Mouse (Mus musculus) embryonic facial prominence, embryonic 12.5 days (tissue): ENCODE measurements around the gene Olfr541. TPM values are rescaled to one million over a fixed set of nuclear protein-coding genes. Genes with fewer than 3 reads are reported as not detected.
"Not testable (repeated sequence)": the region's sequence is repeated elsewhere in the genome, so short reads cannot be mapped to it uniquely, and the experiment has no call there.

Experiments
- ATAC-seq: fragments of 200-750 bp; cut with Nextera tagmentation; 2 replicates; pipeline ENCODE4 v1.8.0; 2017; ENCODE audit not compliant: insufficient number of reproducible peaks, insufficient read depth, low FRiP score, low TSS enrichment
- H3K27ac ChIP-seq: fragments of 300-500 bp; sonication (generic); 2 replicates; pipeline ENCODE4 v1.5.1; 2016; ENCODE audit warnings: mild to moderate bottlenecking
- H3K27me3 ChIP-seq: fragments of 300-500 bp; sonication (generic); 2 replicates; pipeline ENCODE4 v1.6.1; 2016; ENCODE audit warnings: mild to moderate bottlenecking, moderate library complexity
- H3K36me3 ChIP-seq: fragments of 300-500 bp; sonication (generic); 2 replicates; pipeline ENCODE4 v1.6.1; 2016; ENCODE audit warnings: mild to moderate bottlenecking
- H3K4me1 ChIP-seq: fragments of 300-500 bp; sonication (generic); 2 replicates; pipeline ENCODE4 v1.6.1; 2016
- H3K4me2 ChIP-seq: fragments of 300-500 bp; sonication (generic); replicated peaks from 2 replicates; pipeline ENCODE4 v1.6.1; 2016; ENCODE audit warnings: mild to moderate bottlenecking, moderate library complexity
- H3K4me3 ChIP-seq: fragments of 300-500 bp; sonication (generic); 2 replicates; pipeline ENCODE4 v1.5.1; 2016; ENCODE audit warnings: mild to moderate bottlenecking
- H3K9ac ChIP-seq: fragments of 300-500 bp; sonication (generic); 2 replicates; pipeline ENCODE4 v1.6.1; 2016; ENCODE audit warnings: mild to moderate bottlenecking, moderate library complexity
- H3K9me3 ChIP-seq: fragments of 300-500 bp; sonication (generic); 2 replicates; pipeline ENCODE4 v1.6.1; 2016; ENCODE audit warnings: mild to moderate bottlenecking, moderate library complexity
- WGBS: fragments of 180-500 bp; shearing (Covaris S2); methylation state at CpG from one replicate; pipeline ENCODE4 v1.1.7; 2016; 5-methylcytosine and 5-hydroxymethylcytosine counted together
- polyA plus RNA-seq: library from polyadenylated mRNA; unstranded; fragments of >200 nt; fragmentation: Nextera tagmentation; extraction: Ambion mirVana; gene quantifications from 2 replicates; pipeline ENCODE4 v1.2.1, GENCODE M21; 2016

Gene Olfr541
- polyA plus RNA-seq: not detected in 2 replicates

- no peaks in the 10 kb centered on the region for H3K9me3 ChIP-seq
Observed at GRCm38 (mm10) chr7:140696967-140697366, at the start of gene Olfr541. Olfr541 (plus strand) TSS chr7:140697267.

GRCm38 (mm10) chr7:140659630-140660029, 37.4 kb upstream of the Olfr541 start, which contains the start of gene Olfr539:
Olfr539 (plus strand) TSS chr7:140659930.
- Histone ChIP-seq H3K27me3 (no peaks in the 10 kb centered on the region), H3K9ac (no peak within 1 kb of the TSS), H3K36me3 (no peaks in the 10 kb centered on the region), H3K27ac (no peak within 1 kb of the TSS), H3K9me3 (no peaks in the 10 kb centered on the region), H3K4me1 (no peaks in the 10 kb centered on the region), H3K4me2 (no peak within 1 kb of the TSS), H3K4me3 (no peak within 1 kb of the TSS)
- WGBS: 81% methylated on average over 4 of the region's 4 CpGs
- no peak for ATAC-seq

More at GRCm38 (mm10) chr7:140696967-140697366, at the start of gene Olfr541:
- Histone ChIP-seq H3K36me3 (no peaks in the 10 kb centered on the region), H3K27me3 (no peaks in the 10 kb centered on the region), H3K9ac (no peak within 1 kb of the TSS), H3K4me3 (no peak within 1 kb of the TSS), H3K4me1 (no peaks in the 10 kb centered on the region), H3K27ac (no peak within 1 kb of the TSS), H3K4me2 (no peak within 1 kb of the TSS)
- no peak for ATAC-seq

GRCm38 (mm10) chr7:140670693-140671092, 26.4 kb upstream of the Olfr541 start:
- not testable (repeated sequence) for H3K9me3 ChIP-seq, H3K4me3 ChIP-seq, H3K27me3 ChIP-seq, H3K36me3 ChIP-seq, H3K27ac ChIP-seq, H3K4me2 ChIP-seq, H3K9ac ChIP-seq, H3K4me1 ChIP-seq, ATAC-seq
- whole genome bisulfite sequencing: 86% methylated on average over 3 of the region's 3 CpGs

GRCm38 (mm10) chr7:140675863-140676262, 21.2 kb upstream of the Olfr541 start:
- Histone ChIP-seq H3K4me3 (no peak overlapping the region), H3K4me2 (0 out of 2 replicates have a peak overlapping the region, but pooled peaks have one; percentile 15)
- WGBS: 5% methylated on average over 4 of the region's 6 CpGs

GRCm38 (mm10) chr7:140679591-140679990, 17.5 kb upstream of the Olfr541 start:
- not testable (repeated sequence) for H3K4me2 ChIP-seq, ATAC-seq, H3K9me3 ChIP-seq, H3K9ac ChIP-seq, H3K4me3 ChIP-seq, H3K27ac ChIP-seq, H3K27me3 ChIP-seq, H3K4me1 ChIP-seq, H3K36me3 ChIP-seq
- WGBS: 62% methylated on average over 4 of the region's 4 CpGs

More at GRCm38 (mm10) chr7:140675863-140676262, 21.2 kb upstream of the Olfr541 start:
- H3K4me1 ChIP-seq: no peaks in the 10 kb centered on the region
- H3K27me3 ChIP-seq: no peaks in the 10 kb centered on the region
- no peak overlapping the region for H3K9ac ChIP-seq
- H3K36me3 ChIP-seq: no peaks in the 10 kb centered on the region
- 0 out of 2 replicates have a peak, but pooled peaks cover 3% of the 10 kb centered on the region for H3K9me3 ChIP-seq
- ATAC-seq: no peak
- no peak overlapping the region for H3K27ac ChIP-seq

GRCm38 (mm10) chr7:140681651-140682050, 15.4 kb upstream of the Olfr541 start, which contains the start of gene Olfr45:
Olfr45 (plus strand) TSS chr7:140681951.
- Histone ChIP-seq H3K27me3 (no peaks in the 10 kb centered on the region), H3K9ac (no peak within 1 kb of the TSS), H3K36me3 (no peaks in the 10 kb centered on the region), H3K27ac (no peak within 1 kb of the TSS), H3K4me3 (no peak within 1 kb of the TSS), H3K9me3 (0 out of 2 replicates have a peak, but pooled peaks cover 3% of the 10 kb centered on the region), H3K4me2 (no peak within 1 kb of the TSS), H3K4me1 (no peaks in the 10 kb centered on the region)
- 91% methylated on average over 1 of the region's 1 CpGs for WGBS
- no peak for ATAC-seq

GRCm38 (mm10) chr7:140706348-140706747, 9.3 kb downstream of the Olfr541 start:
- 55% methylated on average over 2 of the region's 2 CpGs for WGBS
- H3K4me2 ChIP-seq: no peak overlapping the region
- H3K27me3 ChIP-seq: no peaks in the 10 kb centered on the region
- no peak for ATAC-seq
- H3K9ac ChIP-seq: no peak overlapping the region
- no peaks in the 10 kb centered on the region for H3K9me3 ChIP-seq
- H3K27ac ChIP-seq: no peak overlapping the region
- no peak overlapping the region for H3K4me3 ChIP-seq
- no peaks in the 10 kb centered on the region for H3K4me1 ChIP-seq
- H3K36me3 ChIP-seq: no peaks in the 10 kb centered on the region

- WGBS: 74% methylated on average over 6 of the region's 6 CpGs
- Histone ChIP-seq H3K4me3 (no peak overlapping the region), H3K4me1 (no peaks in the 10 kb centered on the region)
Observed at GRCm38 (mm10) chr7:140707536-140708284, 10.6 kb downstream of the Olfr541 start.

GRCm38 (mm10) chr7:140717155-140718055, 20.3 kb downstream of the Olfr541 start:
- Histone ChIP-seq H3K27ac (no peak overlapping the region), H3K4me1 (no peaks in the 10 kb centered on the region), H3K27me3 (no peaks in the 10 kb centered on the region), H3K4me3 (no peak overlapping the region), H3K9ac (no peak overlapping the region), H3K9me3 (no peaks in the 10 kb centered on the region), H3K4me2 (no peak overlapping the region), H3K36me3 (no peaks in the 10 kb centered on the region)
- 75% methylated on average over 7 of the region's 7 CpGs for WGBS
- ATAC-seq: no peak

More at GRCm38 (mm10) chr7:140707536-140708284, 10.6 kb downstream of the Olfr541 start:
- Histone ChIP-seq H3K4me2 (no peak overlapping the region), H3K36me3 (no peaks in the 10 kb centered on the region), H3K27me3 (no peaks in the 10 kb centered on the region), H3K9me3 (no peaks in the 10 kb centered on the region), H3K27ac (no peak overlapping the region), H3K9ac (no peak overlapping the region)
- ATAC-seq: 0 out of 2 replicates have a peak, but pooled peaks have one; percentile 3

GRCm38 (mm10) chr7:140721095-140721494, 24.0 kb downstream of the Olfr541 start:
- Histone ChIP-seq H3K4me3 (no peak overlapping the region), H3K4me2 (no peak overlapping the region), H3K9ac (no peak overlapping the region), H3K36me3 (no peaks in the 10 kb centered on the region), H3K27me3 (no peaks in the 10 kb centered on the region), H3K9me3 (no peaks in the 10 kb centered on the region), H3K4me1 (no peaks in the 10 kb centered on the region), H3K27ac (no peak overlapping the region)
- WGBS: 73% methylated on average over 6 of the region's 6 CpGs
- ATAC-seq: no peak

GRCm38 (mm10) chr7:140725558-140725957, 28.5 kb downstream of the Olfr541 start:
- Histone ChIP-seq H3K9me3 (no peaks in the 10 kb centered on the region), H3K4me1 (no peaks in the 10 kb centered on the region), H3K4me3 (no peak overlapping the region), H3K36me3 (no peaks in the 10 kb centered on the region), H3K27ac (no peak overlapping the region), H3K9ac (no peak overlapping the region), H3K27me3 (no peaks in the 10 kb centered on the region), H3K4me2 (no peak overlapping the region)
- ATAC-seq: no peak
